Mouse (Mus musculus) 3T3-L1 (cell line): ENCODE data around the gene Celf3.

ENCODE experiments used
- DNase-seq: peaks from one replicate; pipeline ENCODE4 v3.0.0-alpha.2; 2015; ENCODE audit warnings: low read depth, low spot score

Gene Celf3

DNA sequence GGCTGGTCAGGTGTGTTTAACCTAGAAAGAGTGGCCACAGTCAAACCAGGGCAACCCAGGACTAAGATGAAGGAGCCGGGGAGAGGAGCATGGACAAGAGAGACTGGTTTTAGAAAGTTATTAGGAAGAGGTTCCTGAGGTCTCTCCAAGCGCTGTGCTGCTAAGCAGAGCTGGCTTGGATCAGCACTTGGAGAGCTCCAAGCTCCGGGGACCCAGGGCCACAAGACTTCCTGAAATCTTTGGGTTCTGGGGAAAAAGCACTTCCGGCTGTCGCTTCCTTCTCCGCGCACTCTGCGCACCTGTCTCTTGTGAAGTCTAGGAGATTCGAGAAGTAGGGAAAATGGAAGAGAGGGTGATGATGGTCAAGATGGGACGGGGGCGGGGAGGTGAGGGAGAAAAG, 1.5 kb downstream of the Celf3 start:
- no peak for DNase-seq

DNA sequence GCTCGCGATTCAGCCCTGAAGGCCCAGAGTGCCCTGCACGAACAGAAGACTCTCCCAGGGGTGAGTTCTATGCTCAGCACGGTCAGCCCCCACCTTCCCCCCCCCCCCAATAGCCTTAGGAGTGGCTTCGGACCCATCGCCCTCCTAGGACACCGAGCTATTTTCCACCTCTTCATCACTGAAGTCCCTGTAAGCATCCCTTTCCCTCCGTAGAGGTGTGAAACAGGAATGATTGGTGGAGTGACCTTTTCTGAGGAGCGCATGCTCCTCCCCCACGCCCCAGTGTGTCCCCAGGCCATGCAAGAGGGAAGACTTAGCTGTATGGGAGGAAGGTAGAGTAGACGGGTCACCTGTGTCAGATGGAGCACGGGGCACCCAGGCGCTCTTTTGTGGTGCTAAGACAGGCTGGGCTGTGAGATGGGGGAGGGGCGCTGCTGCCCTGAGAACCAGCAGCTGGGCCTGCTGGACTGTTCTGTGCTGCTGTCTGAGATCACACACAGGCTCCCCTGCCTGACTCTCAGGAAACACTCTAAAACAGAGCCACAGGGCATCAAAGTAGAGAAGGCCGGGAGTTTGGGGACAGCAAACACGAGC, 2.3 kb downstream of the Celf3 start, which contains the start of gene Riiad1:
Riiad1 (minus strand) TSS at position 51 of the 594 bp plus-strand sequence.
- DNase-seq: no peak

DNA sequence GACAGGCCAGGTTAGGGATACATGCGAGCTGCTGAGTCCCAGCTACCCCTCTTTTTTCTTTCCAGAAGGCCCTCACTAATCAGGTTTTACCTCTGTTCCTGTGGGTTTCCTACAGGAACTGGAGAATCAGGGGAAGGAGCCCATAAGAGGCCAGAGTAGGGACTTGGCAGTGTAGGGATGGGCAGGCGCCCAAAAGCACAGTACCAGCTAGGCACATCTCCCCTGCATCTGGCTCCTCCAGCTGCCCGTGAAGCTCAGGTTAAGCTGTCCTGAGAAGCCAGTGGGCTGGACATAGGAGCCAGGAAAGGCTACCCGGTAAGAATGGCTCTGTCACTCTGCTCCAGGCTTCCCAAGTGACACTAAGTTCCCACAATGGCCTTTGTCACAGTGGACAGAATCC, 3.3 kb downstream of the Celf3 start:
- DNase-seq: no peak

DNA sequence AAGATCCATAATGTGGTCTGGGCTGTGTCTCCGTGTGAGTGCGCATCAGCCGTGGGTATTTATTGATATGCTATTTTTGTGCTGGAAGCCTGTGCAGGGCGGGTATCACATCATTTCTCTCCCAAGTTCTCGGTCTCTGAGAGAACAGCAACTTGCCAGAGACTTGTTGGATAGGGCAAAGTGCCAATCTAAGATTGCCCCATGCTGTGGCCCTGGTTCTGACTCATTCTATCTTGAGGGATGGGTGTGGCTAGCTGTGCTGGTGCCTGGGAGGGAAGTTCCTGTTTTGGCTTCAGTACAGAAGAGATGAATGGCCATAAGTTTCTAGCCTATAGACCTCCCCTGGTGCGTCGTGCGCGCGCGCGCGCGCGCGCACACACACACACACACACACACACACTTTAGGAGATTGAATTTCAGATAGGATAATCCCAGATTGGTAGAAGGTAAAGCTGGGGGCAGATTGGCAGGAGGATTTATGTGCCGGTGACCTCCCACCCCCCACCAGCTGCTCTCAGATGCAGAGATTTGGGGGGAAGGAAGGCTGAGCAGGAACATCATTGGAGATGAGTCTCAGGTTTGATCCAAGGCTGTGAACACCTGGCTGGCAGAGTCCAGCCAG, 4.8 kb downstream of the Celf3 start:
- peak; percentile 77 for DNase-seq

DNA sequence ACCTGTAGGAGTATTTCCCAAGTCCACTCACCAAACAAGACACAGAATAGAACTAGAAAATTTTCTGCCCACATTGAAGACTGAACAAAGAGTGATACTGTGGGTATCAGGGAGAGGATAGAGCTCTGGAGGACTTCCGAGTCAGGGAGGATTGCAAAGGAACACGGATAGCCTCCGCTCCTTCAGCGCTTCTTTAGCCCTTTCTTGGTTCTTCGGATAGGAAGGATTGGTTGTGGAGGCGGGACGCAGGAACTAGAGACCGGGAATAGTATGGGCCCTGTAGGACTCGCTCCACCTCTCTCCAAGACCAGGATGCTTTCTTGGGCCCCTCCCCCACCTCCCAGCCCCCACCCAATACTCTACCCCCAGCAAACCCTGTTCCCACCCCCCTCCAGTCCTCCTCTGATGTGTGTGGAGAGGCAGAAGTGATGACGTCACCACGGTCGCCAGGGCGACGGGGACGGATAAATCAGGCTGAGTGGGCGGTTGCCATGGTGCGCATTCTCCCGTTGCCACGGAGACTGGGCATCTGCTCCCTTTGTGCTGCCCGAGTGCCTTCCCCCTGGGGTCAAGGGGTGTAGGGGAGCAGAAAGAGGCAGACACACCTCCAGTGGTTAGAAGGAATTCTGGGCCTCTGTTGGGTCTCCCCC, 5.8 kb downstream of the Celf3 start:
- DNase-seq: no peak

DNA sequence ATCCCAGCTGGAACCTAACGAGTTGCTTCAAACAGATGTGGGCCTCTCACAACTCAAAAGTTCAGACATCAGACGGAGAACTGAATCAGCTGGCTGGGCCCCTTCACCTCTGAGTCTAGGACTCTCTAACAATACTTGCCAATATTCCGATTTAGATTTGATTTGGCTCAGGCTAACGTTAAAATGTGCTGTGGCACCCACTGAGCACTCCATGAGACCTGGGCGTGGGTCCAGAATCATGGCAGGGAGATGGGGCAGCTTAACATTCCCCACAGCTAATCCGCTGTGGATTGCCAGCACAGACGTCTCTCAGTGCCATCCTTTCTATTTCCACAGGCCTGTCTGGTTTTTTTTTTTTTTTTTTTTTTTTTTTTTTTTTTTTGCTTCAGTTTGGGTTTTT, 7.8 kb downstream of the Celf3 start:
- DNase-seq: no peak

DNA sequence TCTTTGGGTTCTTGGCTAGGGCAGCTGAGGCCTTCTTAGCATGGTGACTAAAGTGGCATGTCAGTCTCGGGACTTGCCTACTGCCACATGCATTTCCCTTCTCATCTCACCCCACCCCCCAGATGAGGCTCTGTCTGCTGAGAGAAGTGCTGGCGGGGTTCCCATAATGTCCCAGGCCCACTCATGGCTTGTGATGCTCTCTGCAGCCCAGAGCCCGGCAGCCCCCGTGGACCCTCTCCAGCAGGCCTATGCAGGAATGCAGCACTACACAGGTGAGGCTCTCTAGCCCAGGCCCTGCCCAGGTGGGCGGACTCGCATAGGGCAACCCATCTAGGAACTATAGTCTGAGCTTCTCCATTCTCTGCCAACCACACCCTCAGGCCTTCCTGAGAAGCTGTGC, 9.5 kb downstream of the Celf3 start:
- peak; percentile 17 for DNase-seq

DNA sequence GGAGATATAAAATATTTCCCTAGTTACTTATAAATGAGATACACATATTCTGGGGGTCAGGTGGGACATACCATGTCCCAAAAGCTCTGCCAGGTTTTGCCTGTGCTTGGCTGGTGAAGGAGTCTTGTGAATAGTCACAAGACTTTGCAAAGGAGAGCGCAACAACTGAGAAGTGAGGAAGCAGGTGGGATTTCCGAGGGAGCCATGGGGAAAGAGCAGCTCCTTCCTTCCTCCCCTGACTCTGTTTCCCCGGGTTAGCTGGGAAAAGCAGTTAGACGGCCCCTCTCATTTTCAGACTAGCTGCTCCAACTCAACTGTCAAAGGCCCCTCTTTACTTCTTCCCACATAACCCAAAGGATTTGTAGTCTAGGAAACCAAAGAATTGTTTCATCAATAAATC, 19.1 kb downstream of the Celf3 start:
- DNase-seq: no peak

DNA sequence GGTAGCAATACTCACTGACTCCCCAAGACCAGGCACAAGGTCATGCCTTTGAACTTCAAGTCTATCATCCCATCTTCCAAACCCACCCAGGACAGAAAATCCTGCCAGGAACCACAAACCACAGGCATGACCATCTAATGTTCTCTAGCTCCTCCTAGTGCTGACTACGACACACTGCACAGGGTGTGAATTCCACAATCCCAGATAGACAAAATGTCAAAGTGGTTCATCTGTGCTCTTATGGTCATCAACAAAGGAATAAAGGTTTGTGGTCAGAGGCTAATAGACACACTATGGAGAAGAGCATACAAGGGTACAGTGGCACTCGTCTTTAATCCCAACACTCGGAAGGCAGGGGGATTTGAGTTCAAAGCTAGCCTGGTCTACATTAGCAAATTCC, 24.1 kb downstream of the Celf3 start:
- peak; percentile 75 for DNase-seq

DNA sequence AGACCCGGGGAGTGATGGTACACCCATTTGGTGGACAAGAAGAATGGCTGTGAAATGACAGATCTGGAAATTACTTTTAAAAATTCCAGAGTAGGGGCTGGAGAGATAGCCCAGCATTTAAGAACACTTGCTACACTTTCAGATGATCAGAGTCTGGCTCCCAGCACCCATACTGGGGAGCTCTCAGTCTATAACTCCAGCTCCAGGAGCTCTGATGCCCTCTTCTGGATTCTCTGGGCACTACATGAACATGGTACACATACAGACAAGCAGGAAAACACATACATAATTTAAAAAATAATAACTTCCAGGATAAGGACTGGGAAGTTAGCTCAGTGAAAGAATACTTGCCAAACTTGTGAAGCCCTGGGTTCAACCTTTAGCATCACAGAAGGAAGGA, 28.6 kb downstream of the Celf3 start:
- DNase-seq: peak; percentile 45

DNA sequence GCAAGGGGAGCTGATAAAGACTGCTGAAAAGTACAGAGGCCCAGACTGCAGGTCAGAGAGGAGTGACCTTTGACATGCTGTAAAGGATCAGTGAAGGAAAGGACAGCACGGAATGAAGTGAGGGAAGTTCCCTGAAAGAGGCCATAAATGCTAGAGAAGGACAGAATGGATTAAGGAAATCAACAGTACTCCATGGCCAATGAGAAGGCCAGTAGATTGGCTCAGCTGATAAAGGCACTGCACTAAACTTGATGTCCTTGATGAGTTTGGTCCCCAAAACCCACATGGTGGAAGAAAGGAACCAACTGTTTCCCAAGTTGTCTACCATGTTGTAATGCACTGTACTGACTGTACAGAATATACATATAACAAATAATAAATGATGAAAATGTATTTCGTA, 48.6 kb downstream of the Celf3 start:
- no peak for DNase-seq

DNA sequence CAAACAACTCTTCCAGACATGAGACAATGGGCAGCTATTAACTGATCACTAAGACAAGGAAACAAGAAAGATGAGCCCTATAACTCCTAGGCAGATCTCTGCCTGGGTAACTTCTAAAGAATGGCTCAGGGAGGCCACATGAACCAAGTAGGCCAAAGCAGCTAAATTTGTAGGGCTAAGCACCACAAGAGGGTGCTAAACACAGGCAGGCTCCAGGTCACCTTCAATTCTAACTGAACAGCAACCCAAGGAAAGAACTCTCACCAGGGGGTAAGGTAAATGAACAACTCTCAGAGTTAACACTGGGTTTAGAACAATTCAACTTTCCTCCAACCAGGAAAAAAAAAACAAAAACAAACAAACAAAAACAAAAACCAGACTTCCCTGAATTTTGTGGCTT, 55.9 kb downstream of the Celf3 start:
- peak; percentile 67 for DNase-seq

DNA sequence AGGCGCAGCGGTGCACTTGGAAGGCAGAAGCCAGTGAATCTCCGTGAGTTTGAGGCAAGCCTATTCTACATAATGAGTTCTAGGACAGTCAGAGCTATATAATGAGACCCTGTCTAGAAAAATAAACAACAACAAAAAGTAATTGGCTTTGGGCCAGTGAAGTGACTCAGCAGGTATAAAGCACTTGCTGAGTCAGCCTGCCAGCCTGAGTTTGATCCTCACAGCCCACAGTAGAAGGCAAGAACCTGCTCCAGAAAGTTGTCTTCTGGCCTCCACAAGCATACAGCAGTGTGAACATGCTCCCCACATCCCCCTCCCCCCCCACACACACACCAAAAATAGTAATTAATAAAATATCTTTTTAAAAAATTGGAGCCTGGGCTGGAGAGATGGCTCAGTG, 59.1 kb downstream of the Celf3 start:
- DNase-seq: peak; percentile 72
